Mouse (Mus musculus): Measurements from ENCODE around the gene Fam110a.

- TF ChIP-seq POLR2A (IDR thresholded peaks at IDR 0.05; ENCODE audit: control insufficient read depth, extremely low read depth, insufficient read depth, low read length, poor library complexity) (no peak), CTCF (IDR thresholded peaks at IDR 0.05; ENCODE audit: borderline replicate concordance, control insufficient read depth, extremely low read depth, insufficient read depth, low read length, poor library complexity) (no peak)
Measured at GRCm38 (mm10) chr2:151968451-151968850, 11.6 kb downstream of the Fam110a start.

Measured in thymus, adult 2 months (tissue).